ENCODE assay signal across 1 mouse cellular context in genomic region chr12:110695676-110696171, GRCm38 (mm10).
A peak's percentile ranks its signal among the peaks of the same experiment; 100 is the strongest.
TF ChIP-seq lines count a peak whose summit lies in the region.

No protein-coding gene starts in this region.

TF ChIP-seq in MEL, 35 proteins besides CTCF, POLR2A, EP300 and RAD21 (continued from another document):
- 0 out of 2 replicates have a peak, but pooled peaks have one; percentile 37 for TF ChIP-seq NRF1 (IDR thresholded peaks at IDR 0.05; ENCODE audit: insufficient read depth, low read depth, low read length, poor library complexity, severe bottlenecking)
- TF ChIP-seq BHLHE40 (IDR thresholded peaks at IDR 0.05; ENCODE audit: borderline replicate concordance, low read depth, low read length) = no peak
- no peak for TF ChIP-seq ELF1 (IDR thresholded peaks at IDR 0.05; ENCODE audit: low read depth, low read length)
- TF ChIP-seq ETS1 (IDR thresholded peaks at IDR 0.05; ENCODE audit: low read depth, low read length) = no peak
- TF ChIP-seq ZKSCAN1 (IDR thresholded peaks at IDR 0.05; ENCODE audit: low read depth, low read length) = no peak
- peak; percentile 39; the same call in 1 of the 2 replicates for TF ChIP-seq MAX (IDR thresholded peaks at IDR 0.05; ENCODE audit: low read length)
- peak; percentile 68 for TF ChIP-seq MXI1 (IDR thresholded peaks at IDR 0.05; ENCODE audit: low read depth, low read length)
- 0 out of 2 replicates have a peak, but pooled peaks have one; percentile 72 for TF ChIP-seq UBTF (IDR thresholded peaks at IDR 0.05; ENCODE audit: borderline replicate concordance, insufficient read depth, low read depth, low read length)
- no peak for TF ChIP-seq GATA1 (IDR thresholded peaks at IDR 0.05; ENCODE audit: low read depth, low read length)
- TF ChIP-seq HCFC1 (IDR thresholded peaks at IDR 0.05; ENCODE audit: low read depth, low read length) = no peak
- 0 out of 2 replicates have a peak, but pooled peaks have one; percentile 49 for TF ChIP-seq MAZ (IDR thresholded peaks at IDR 0.05; ENCODE audit: low read depth, low read length)
- no peak for TF ChIP-seq ZC3H11A (IDR thresholded peaks at IDR 0.05; ENCODE audit: low read depth, low read length)
TF ChIP-seq in MEL: peak in this region for 6.
